Mouse (Mus musculus) thymus, adult 2 months (tissue): ENCODE data around the gene Prkag3.

ENCODE experiments used
- CTCF ChIP-seq: fragments of 200-500 bp; IDR thresholded peaks from 2 replicates; pipeline ENCODE4 v1.5.1; 2012; ENCODE audit warnings: mild to moderate bottlenecking, control low read depth, low read length, moderate library complexity, borderline replicate concordance; ENCODE audit not compliant: control insufficient read depth, poor library complexity, insufficient read depth; ENCODE audit errors: extremely low read depth
- POLR2A ChIP-seq: fragments of 200-500 bp; IDR thresholded peaks from 2 replicates; pipeline ENCODE4 v1.6.1; 2012; ENCODE audit warnings: mild to moderate bottlenecking, low read length, control low read depth, moderate library complexity; ENCODE audit not compliant: control insufficient read depth, poor library complexity, insufficient read depth; ENCODE audit errors: extremely low read depth

DNA sequence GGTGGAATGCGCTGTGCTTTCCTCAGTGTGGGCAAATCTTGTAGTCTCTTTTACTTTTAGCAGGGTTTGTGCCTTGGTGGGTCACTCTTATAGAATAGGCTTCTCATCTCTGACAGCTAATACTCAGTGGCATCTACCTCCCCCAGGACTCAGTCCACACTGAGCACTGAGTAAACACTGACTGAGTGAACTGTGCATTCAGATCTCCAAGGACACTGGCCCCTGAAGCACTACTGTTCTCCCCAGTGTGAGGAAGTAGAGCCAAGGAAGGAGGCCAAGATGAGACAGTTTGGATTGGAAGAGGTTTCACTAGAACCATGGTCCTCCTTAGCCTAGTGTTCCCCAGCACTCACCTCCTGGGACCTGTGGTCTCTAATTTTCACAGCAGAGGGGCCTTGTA is 50.7 kb downstream of the Prkag3 start:
- TF ChIP-seq POLR2A = no peak
- TF ChIP-seq CTCF = no peak
